Mouse (Mus musculus) embryonic facial prominence, embryonic 11.5 days (tissue): ENCODE results near the gene Pten. TPM values are rescaled to one million over a fixed set of nuclear protein-coding genes. Genes with fewer than 3 reads are reported as not detected.

ENCODE experiments used
- ATAC-seq: fragments of 200-750 bp; cut with Nextera tagmentation; replicated peaks from 2 replicates; pipeline ENCODE4 v1.8.0; 2017; ENCODE audit warnings: low read depth; ENCODE audit not compliant: insufficient number of reproducible peaks, low FRiP score, low TSS enrichment
- DNase-seq: peaks from one replicate; pipeline ENCODE4 v3.0.0-alpha.2; 2015; ENCODE audit warnings: low spot score
- H3K27ac ChIP-seq: fragments of 300-500 bp; sonication (generic); replicated peaks from 2 replicates; pipeline ENCODE4 v1.5.1; 2014; ENCODE audit warnings: mild to moderate bottlenecking, low read depth, low read length, control low read depth
- H3K27me3 ChIP-seq: fragments of 300-500 bp; sonication (generic); 2 replicates; pipeline ENCODE4 v1.6.1; 2014; ENCODE audit warnings: mild to moderate bottlenecking, low read length, moderate library complexity, mixed read lengths; ENCODE audit not compliant: control insufficient read depth, insufficient read depth
- H3K36me3 ChIP-seq: fragments of 300-500 bp; sonication (generic); replicated peaks from 2 replicates; pipeline ENCODE4 v1.6.1; 2014; ENCODE audit warnings: low read depth, mild to moderate bottlenecking, low read length, moderate library complexity, mixed read lengths; ENCODE audit not compliant: control insufficient read depth, insufficient read depth
- H3K4me1 ChIP-seq: fragments of 300-500 bp; sonication (generic); 2 replicates; pipeline ENCODE4 v1.6.1; 2014; ENCODE audit warnings: low read length, mixed read lengths; ENCODE audit not compliant: control insufficient read depth, insufficient read depth
- H3K4me2 ChIP-seq: fragments of 300-500 bp; sonication (generic); 2 replicates; pipeline ENCODE4 v1.6.1; 2014; ENCODE audit warnings: low read depth, mild to moderate bottlenecking, control low read depth, low read length, moderate library complexity
- H3K4me3 ChIP-seq: fragments of 300-500 bp; sonication (generic); 2 replicates; pipeline ENCODE4 v1.5.1; 2014; ENCODE audit warnings: low read depth, low read length, control low read depth
- H3K9ac ChIP-seq: fragments of 300-500 bp; sonication (generic); replicated peaks from 2 replicates; pipeline ENCODE4 v1.6.1; 2014; ENCODE audit warnings: mild to moderate bottlenecking, control low read depth, low read length
- H3K9me3 ChIP-seq: fragments of 300-500 bp; sonication (generic); replicated peaks from 2 replicates; pipeline ENCODE4 v1.6.1; 2016; ENCODE audit warnings: mild to moderate bottlenecking, low read length, inconsistent platforms, mixed read lengths; ENCODE audit not compliant: control insufficient read depth
- WGBS: fragments of 180-500 bp; shearing (Covaris S2); extraction: QIAGEN DNeasy Blood & Tissue Kit; methylation state at CpG from one replicate; pipeline ENCODE4 v1.1.7; 2014; 5-methylcytosine and 5-hydroxymethylcytosine counted together
- polyA plus RNA-seq: library from polyadenylated mRNA; unstranded; fragments of >200 nt; fragmentation: Nextera tagmentation; extraction: Ambion mirVana; gene quantifications from 2 replicates; pipeline ENCODE4 v1.2.1, GENCODE M21; 2014

Gene Pten
- polyA plus RNA-seq, 1 experiment from 2014 or later: 8.4 TPM

DNA sequence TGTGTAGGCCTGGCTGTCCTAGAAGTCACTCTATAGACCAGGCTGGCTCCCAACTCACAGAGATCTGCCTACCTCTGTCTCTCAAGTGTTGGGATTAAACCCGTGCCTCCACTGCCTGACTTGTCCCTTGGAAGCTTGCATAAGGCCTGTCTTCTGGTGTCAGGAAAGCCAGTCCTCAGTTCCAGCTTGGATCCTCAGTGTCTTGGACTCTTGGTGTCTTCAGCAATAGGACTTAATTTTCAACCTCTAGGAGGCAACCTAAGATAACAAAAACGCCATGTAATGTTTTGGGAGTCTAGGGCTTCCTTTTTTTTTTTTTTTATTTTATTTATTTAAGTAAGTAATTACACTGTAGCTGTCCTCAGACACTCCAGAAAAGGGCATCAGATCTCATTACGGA is 39.7 kb upstream of the Pten start:
- 51% methylated on average over 3 of the region's 3 CpGs for WGBS
- Histone ChIP-seq H3K27ac (no peak overlapping the region), H3K27me3 (no peaks in the 10 kb centered on the region), H3K9me3 (no peaks in the 10 kb centered on the region), H3K36me3 (no peaks in the 10 kb centered on the region), H3K4me2 (no peak overlapping the region), H3K4me1 (no peaks in the 10 kb centered on the region), H3K9ac (no peak overlapping the region), H3K4me3 (no peak overlapping the region)
- no peak for DNase-seq
- ATAC-seq: no peak

DNA sequence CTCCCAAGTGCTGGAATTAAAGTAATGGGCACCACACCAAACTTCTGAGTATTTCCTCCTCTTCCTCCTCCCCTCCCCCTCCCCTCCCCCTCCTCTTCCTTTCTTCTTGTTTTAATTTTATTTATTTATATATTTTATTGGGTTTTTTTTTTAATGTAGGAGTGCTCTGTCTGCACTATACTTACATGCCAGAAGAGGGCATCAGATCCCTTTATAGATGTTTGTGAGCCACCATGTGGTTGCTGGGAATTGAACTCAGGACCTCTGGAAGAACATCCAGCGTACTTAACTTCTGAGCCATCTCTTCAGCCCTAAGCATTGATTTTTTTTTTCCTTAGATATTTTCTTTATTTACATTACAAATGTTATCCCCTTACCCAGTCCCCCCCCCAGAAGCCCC is 37.0 kb upstream of the Pten start:
- 95% methylated on average over 1 of the region's 1 CpGs for WGBS

DNA sequence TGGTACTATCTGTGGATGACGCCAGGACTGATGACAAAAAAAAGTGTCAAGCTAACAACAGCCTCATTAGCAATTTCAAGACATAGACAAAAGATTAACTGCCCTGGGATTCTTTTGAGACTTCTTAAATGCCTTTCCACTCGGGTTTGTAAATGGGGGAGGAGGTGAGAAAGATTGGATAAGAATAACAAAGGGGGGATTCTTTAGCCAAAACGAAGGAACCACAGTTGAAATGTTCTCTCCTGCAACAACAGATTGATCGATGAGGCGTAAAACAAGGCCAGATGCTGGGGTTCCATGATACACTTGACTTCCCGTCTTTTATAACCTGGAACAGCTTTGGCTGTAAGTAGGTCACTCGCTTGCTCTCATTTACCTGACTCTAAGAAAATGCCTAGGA is 33.5 kb upstream of the Pten start:
- H3K27me3 ChIP-seq: no peaks in the 10 kb centered on the region
- 24% methylated on average over 7 of the region's 7 CpGs for WGBS
- H3K9ac ChIP-seq: no peak overlapping the region
- H3K36me3 ChIP-seq: no peaks in the 10 kb centered on the region
- no peak overlapping the region for H3K4me3 ChIP-seq
- DNase-seq (no peak), ATAC-seq (no peak)
- H3K9me3 ChIP-seq: no peaks in the 10 kb centered on the region
- no peak overlapping the region for H3K27ac ChIP-seq
- H3K4me1 ChIP-seq: no peaks in the 10 kb centered on the region
- H3K4me2 ChIP-seq: no peak overlapping the region

More for the DNA sequence above, 37.0 kb upstream of the Pten start:
- Histone ChIP-seq H3K4me1 (no peaks in the 10 kb centered on the region), H3K4me2 (no peak overlapping the region), H3K27ac (no peak overlapping the region), H3K27me3 (no peaks in the 10 kb centered on the region), H3K4me3 (no peak overlapping the region), H3K36me3 (no peaks in the 10 kb centered on the region), H3K9me3 (no peaks in the 10 kb centered on the region), H3K9ac (no peak overlapping the region)
- ATAC-seq (no peak), DNase-seq (no peak)

DNA sequence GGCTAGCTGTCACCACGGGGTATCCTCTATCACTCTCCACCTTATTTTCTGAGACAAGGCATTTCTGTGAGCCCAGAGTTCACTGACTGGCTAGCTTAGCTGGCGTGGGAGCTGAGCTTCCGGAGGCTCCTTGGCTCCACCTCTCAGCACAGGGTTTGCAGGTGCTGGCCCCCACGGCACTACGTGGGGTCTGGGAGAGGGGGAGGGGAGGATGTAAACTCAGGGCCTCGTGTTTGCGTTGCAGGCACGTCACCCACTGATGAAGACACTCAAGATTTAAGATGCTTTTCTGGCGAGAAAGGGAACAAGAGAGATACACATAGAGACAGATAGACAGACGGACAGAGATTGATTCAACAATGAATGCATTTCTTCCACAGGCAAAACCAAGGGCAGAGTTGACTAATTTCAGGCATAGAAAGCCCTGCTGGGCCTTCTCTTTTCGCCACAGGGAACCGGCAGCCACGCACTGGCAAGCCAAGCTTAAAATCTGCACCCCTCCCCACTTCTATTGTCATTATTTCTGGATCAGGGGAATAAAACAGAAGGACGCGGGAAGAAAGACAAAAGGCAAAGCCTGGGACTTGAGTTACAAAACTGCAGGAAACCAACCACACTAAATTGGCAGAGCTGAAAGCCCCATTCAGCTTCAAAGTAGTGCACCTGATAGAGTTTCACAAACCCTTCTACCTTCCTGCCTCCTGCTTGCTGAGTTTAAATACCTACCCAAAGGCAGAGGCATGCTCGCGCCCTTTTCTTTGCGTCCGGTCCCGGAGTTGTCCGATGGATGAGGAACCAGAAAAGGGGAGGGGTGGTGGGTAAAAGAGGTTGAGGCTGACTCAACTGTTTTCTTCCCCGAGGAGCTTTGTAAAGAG is 30.6 kb upstream of the Pten start:
- Histone ChIP-seq H3K36me3 (no peaks in the 10 kb centered on the region), H3K9me3 (no peaks in the 10 kb centered on the region), H3K9ac (no peak overlapping the region), H3K4me1 (no peaks in the 10 kb centered on the region), H3K4me3 (no peak overlapping the region), H3K27me3 (no peaks in the 10 kb centered on the region), H3K27ac (no peak overlapping the region), H3K4me2 (peak overlapping the region; percentile 7; the same call in 1 of the 2 replicates)
- ATAC-seq: 0 out of 2 replicates have a peak, but pooled peaks have one; percentile 52
- DNase-seq: peak; percentile 51
- WGBS: 2% methylated on average over 22 of the region's 22 CpGs

DNA sequence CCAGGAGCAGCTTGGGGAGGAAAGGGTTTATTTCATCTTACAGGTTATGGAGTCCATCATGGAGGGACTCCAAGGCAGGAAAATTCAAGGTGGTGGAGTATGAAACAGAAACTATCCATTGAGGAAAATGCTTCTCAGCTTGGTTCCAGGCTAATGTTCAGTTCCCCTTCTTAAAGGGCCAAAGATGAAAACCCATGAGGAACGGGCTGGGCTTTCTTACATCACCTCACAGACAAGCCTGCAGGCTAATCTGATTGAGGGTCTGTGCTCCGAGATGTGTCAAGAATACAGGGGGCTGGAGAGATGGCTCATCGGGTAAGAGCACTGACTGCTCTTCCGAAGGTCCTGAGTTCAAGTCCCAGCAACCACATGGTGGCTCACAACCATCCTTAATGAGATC is 27.5 kb upstream of the Pten start:
- Histone ChIP-seq H3K27me3 (no peaks in the 10 kb centered on the region), H3K9me3 (no peaks in the 10 kb centered on the region), H3K9ac (no peak overlapping the region), H3K4me3 (no peak overlapping the region), H3K4me2 (no peak overlapping the region), H3K27ac (no peak overlapping the region), H3K36me3 (no peaks in the 10 kb centered on the region), H3K4me1 (no peaks in the 10 kb centered on the region)
- ATAC-seq (no peak), DNase-seq (no peak)
- 93% methylated on average over 4 of the region's 4 CpGs for WGBS

DNA sequence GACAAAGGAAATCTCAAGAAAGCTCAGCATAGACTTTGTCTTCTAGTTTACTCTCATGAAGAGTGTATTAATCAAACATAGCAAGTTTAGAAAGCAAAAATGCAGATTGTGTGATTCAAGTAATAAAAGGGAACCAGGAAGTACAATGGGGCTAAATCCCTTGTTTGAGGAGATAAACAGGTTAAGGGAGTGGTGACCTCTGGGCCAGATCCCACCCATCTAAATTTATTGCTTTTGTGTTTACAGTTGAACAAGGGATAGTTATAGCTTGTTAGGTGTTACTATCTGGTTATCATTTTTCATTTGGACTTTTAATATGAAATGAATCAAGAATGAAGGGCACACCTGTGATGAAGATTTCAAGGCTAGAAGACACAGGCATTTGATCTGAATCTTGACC is 24.4 kb upstream of the Pten start:
- DNase-seq (no peak), ATAC-seq (no peak)
- no peak overlapping the region for H3K4me2 ChIP-seq
- H3K4me1 ChIP-seq: no peaks in the 10 kb centered on the region
- no peak overlapping the region for H3K27ac ChIP-seq
- H3K27me3 ChIP-seq: no peaks in the 10 kb centered on the region
- H3K36me3 ChIP-seq: no peaks in the 10 kb centered on the region
- H3K4me3 ChIP-seq: no peak overlapping the region
- no peak overlapping the region for H3K9ac ChIP-seq
- H3K9me3 ChIP-seq: no peaks in the 10 kb centered on the region

DNA sequence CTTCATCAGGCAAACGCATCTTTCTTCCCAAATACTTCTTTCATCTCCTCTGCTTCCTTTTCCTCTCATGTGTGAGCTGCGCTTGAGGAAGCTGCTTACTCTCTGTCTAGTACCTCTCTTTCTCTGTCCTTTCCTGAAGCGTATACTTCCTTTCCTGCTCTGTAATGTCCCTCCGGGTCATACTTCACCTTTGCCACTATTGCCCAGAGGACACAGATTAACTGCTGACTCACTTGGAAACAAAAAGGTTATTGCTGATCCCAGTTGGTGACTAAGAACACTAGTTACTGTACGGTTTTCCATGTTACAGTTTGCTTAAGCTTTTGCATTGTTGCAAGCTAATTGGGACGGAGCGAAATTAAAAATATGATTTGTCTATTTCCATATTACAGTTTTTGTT is 19.5 kb upstream of the Pten start:
- Histone ChIP-seq H3K27me3 (no peaks in the 10 kb centered on the region), H3K4me2 (no peak overlapping the region), H3K4me1 (no peaks in the 10 kb centered on the region), H3K9ac (no peak overlapping the region), H3K36me3 (no peaks in the 10 kb centered on the region), H3K9me3 (no peaks in the 10 kb centered on the region), H3K27ac (no peak overlapping the region), H3K4me3 (no peak overlapping the region)
- 83% methylated on average over 7 of the region's 7 CpGs for WGBS
- ATAC-seq (no peak), DNase-seq (no peak)

DNA sequence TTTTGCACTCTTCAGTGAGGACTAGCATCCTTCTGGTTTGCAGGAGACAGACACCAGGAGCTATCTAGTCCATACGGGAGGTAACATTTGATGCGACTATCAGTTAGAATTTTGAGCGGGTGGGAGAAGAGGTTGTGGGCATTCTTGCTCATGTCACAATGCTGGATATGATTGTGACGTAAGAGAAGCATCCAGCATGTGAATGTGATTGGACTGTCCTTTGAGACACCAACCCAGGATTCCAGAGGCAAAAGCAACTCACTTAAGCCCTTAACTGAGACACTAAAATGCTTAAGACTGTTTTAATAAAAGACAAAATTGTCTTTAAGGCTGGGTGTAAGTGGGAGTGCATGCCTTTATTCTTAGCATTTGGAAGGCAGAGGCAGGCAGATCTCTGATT is 17.6 kb upstream of the Pten start, which contains the start of gene Atad1:
Gene Atad1, minus strand, starts transcription at position 101 of the 400 bp plus-strand sequence.
- Histone ChIP-seq H3K4me3 (no peak within 1 kb of the TSS), H3K9ac (no peak within 1 kb of the TSS), H3K4me1 (no peaks in the 10 kb centered on the region), H3K4me2 (no peak within 1 kb of the TSS), H3K9me3 (no peaks in the 10 kb centered on the region), H3K36me3 (no peaks in the 10 kb centered on the region), H3K27ac (no peak within 1 kb of the TSS), H3K27me3 (no peaks in the 10 kb centered on the region)
- 89% methylated on average over 4 of the region's 4 CpGs for WGBS
- no peak for ATAC-seq
- DNase-seq: no peak
